Mouse (Mus musculus) E14TG2a.4 (cell line): ENCODE data around the gene Uhrf1bp1.

Experiments used
- H3K27me3 ChIP-seq: 2 replicates; pipeline ENCODE4 v1.6.1; 2014; ENCODE audit warnings: low read length, control low read depth; ENCODE audit not compliant: insufficient read depth
- H3K36me3 ChIP-seq: 2 replicates; pipeline ENCODE4 v1.6.1; 2014; ENCODE audit warnings: low read length, control low read depth; ENCODE audit not compliant: insufficient read depth
- H3K4me1 ChIP-seq: replicated peaks from 2 replicates; pipeline ENCODE4 v1.6.1; 2014; ENCODE audit warnings: low read depth, low read length, control low read depth
- H3K4me3 ChIP-seq: replicated peaks from 2 replicates; pipeline ENCODE4 v1.5.1; 2014; ENCODE audit warnings: mild to moderate bottlenecking, low read length
- H3K9me3 ChIP-seq: 2 replicates; pipeline ENCODE4 v1.6.1; 2014; ENCODE audit warnings: low read length, control low read depth
- CTCF ChIP-seq: conservative IDR thresholded peaks from 2 replicates; pipeline ENCODE4 v1.5.1; 2014; ENCODE audit warnings: low read length
- NANOG ChIP-seq: IDR thresholded peaks from 2 replicates; pipeline ENCODE4 v1.6.1; 2014; ENCODE audit warnings: borderline replicate concordance, low read length, mixed read lengths
- POU5F1 ChIP-seq: IDR thresholded peaks from 2 replicates; pipeline ENCODE4 v1.6.1; 2014; ENCODE audit warnings: low read length, borderline replicate concordance

Uhrf1bp1 gene

DNA sequence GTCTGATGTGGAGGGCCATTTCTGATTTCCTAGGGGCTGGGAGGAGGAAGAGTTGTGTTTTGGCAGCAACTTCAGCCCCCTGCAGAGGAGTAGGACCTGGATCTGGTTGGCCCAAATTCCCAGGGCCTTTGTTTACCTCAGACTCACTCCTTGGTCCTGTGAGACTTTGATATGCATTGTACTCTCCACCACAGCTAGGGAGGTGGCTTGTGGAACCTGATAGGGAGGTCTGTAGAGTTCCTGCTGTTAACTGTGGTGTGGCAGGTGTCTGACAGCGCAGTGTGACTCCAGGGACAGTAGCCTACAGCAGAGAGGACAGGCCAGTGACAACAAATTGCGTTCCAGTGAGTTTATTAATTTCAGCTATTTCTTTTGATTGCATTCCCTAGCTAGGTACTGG, 2.9 kb downstream of the Uhrf1bp1 start:
- no peak overlapping the region for H3K4me3 ChIP-seq
- no peaks in the 10 kb centered on the region for H3K9me3 ChIP-seq
- TF ChIP-seq NANOG (no peak), POU5F1 (no peak), CTCF (no peak)
- H3K4me1 ChIP-seq = peaks cover 50% of the 10 kb centered on the region
- H3K27me3 ChIP-seq = peaks cover 19% of the 10 kb centered on the region
- H3K36me3 ChIP-seq = peaks cover 6% of the 10 kb centered on the region

DNA sequence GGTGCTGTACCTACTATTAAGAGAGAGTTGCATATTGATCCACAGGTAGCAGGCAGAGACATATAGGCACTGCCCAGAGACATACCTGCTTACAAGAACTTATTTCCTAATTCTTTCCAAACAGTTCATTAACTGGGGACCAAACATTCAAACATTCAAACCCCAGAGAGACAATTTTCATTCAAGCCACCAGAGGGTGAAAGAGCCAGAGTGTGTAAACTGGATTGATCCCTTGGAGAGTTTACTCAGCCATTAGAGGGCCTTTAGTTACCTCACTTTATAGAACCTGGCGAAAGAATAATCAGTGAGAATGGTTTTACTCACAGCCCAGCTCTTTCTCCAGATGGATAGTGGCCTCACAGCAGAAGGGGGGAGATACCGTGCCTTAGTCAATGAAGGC, 9.2 kb downstream of the Uhrf1bp1 start:
- Histone ChIP-seq H3K36me3 (0 out of 2 replicates have a peak, but pooled peaks cover 7% of the 10 kb centered on the region), H3K9me3 (no peaks in the 10 kb centered on the region), H3K4me3 (no peak overlapping the region), H3K4me1 (0 out of 2 replicates have a peak, but pooled peaks cover 10% of the 10 kb centered on the region), H3K27me3 (no peaks in the 10 kb centered on the region)
- TF ChIP-seq CTCF = no peak; the same call in 1 of the 2 replicates
- TF ChIP-seq POU5F1 = no peak
- no peak for TF ChIP-seq NANOG

DNA sequence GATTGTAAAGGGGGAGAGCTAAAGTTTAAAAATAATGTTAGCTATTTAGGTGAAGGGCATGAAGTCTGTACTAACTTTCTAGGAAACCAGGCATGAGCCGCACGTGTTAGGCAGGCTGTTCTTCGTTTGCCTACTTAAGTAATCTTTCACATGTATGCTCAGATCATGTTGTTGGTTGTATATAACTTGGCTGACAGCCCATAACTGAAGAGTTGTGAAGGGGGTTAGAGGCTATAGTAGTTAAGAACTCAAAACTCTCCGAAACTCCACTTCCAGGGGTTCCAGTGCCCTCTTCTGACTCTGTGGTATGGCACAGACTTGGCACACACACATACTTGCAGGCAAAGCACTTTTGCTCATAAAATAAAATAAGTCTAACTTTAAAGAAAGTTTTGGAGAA, 10.5 kb downstream of the Uhrf1bp1 start:
- no peaks in the 10 kb centered on the region for H3K27me3 ChIP-seq
- H3K36me3 ChIP-seq = 0 out of 2 replicates have a peak, but pooled peaks cover 7% of the 10 kb centered on the region
- H3K4me1 ChIP-seq = 0 out of 2 replicates have a peak, but pooled peaks cover 5% of the 10 kb centered on the region
- TF ChIP-seq CTCF = no peak
- TF ChIP-seq POU5F1 = no peak
- TF ChIP-seq NANOG = no peak
- no peaks in the 10 kb centered on the region for H3K9me3 ChIP-seq
- H3K4me3 ChIP-seq = no peak overlapping the region

DNA sequence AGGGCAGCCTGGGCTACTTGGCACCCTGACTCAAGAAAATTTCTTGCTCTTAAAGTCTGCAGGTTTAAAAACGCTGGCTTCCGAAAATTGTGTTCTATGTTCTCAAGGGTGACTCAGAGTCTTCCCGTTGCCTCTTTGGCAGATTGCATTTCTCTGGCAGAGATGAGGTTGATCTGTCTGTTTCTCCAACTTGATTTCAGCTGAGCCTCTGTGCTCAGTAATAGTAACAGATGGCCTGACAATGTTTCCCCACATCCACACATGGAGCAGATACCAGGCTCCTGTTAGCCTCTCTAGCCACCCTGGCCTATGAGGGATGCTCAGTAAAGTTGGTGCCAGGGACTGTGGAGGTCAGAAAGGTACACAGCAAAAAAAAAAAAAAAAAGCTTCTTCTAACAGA, 15.6 kb downstream of the Uhrf1bp1 start:
- Histone ChIP-seq H3K9me3 (no peaks in the 10 kb centered on the region), H3K4me3 (no peak overlapping the region), H3K4me1 (peaks cover 29% of the 10 kb centered on the region), H3K36me3 (peaks cover 9% of the 10 kb centered on the region; the same call in 1 of the 2 replicates), H3K27me3 (no peaks in the 10 kb centered on the region)
- no peak for TF ChIP-seq POU5F1
- TF ChIP-seq NANOG = no peak
- no peak for TF ChIP-seq CTCF

DNA sequence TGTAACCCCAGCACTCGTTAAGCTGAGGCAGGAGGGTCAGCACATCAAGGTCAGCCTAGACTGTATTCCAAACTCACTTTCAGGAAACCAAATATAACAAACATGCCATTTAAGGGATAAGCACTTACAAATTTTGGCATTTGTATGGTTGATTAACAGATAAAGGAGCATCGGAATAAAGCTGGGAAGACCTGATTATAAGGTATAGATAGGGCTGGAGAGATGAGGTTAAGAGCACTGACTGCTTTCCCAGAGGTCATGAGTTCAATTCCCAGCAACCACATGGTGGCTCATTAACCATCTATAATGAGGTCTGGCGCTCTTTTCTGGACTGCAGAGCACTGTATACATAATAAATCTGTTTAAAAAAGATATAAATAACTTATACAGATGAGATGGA, 17.3 kb downstream of the Uhrf1bp1 start:
- Histone ChIP-seq H3K4me1 (peaks cover 39% of the 10 kb centered on the region), H3K4me3 (no peak overlapping the region), H3K36me3 (peaks cover 19% of the 10 kb centered on the region), H3K27me3 (no peaks in the 10 kb centered on the region), H3K9me3 (no peaks in the 10 kb centered on the region)
- TF ChIP-seq CTCF (no peak), NANOG (no peak), POU5F1 (no peak)

DNA sequence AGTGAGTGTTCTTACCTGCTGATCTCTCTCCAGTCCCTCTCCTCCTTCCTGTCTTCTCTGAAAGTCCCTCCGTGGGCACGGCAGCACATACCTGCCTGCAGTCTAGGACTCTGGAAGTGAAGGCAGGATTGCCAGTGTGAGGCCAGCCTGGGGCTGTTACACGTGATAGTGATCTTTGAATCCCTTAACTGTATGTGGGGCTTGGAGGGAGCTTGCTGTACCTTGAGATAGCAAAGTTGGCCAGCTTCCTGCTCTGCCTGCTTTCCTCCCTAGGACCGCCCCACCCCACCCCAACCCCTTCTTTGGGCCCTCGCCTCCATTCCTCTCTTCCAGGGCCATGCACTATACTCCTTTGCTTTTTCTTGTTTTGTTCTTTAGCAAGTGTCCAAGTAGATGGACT, 18.3 kb downstream of the Uhrf1bp1 start:
- peaks cover 43% of the 10 kb centered on the region for H3K4me1 ChIP-seq
- H3K36me3 ChIP-seq = peaks cover 26% of the 10 kb centered on the region
- no peaks in the 10 kb centered on the region for H3K27me3 ChIP-seq
- H3K9me3 ChIP-seq = no peaks in the 10 kb centered on the region
- no peak overlapping the region for H3K4me3 ChIP-seq
- TF ChIP-seq NANOG (no peak), CTCF (no peak), POU5F1 (no peak)

DNA sequence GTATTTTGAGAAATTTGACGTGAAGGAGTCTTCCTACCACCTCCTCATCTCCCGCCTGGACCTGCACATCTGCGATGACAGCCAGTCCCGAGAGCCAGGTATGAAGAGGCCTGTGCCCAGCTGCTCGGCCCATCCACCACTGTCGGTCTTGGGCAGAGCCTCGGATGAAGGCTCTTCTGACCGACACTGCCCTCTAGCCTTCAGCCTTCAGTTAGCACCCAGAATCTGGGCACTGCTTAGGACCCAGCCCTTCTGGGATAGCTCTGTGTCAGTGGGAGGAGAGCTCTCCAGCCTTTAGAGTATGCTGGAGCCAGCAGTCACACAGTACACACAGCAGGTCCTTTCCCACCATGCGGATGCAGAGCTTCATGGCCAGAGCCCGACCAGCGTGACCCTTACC, 25.3 kb downstream of the Uhrf1bp1 start:
- 0 out of 2 replicates have a peak overlapping the region, but pooled peaks have one; percentile 17 for H3K4me3 ChIP-seq
- H3K36me3 ChIP-seq = peaks cover 84% of the 10 kb centered on the region
- H3K9me3 ChIP-seq = no peaks in the 10 kb centered on the region
- no peaks in the 10 kb centered on the region for H3K27me3 ChIP-seq
- TF ChIP-seq CTCF (peak; percentile 31; the same call in 1 of the 2 replicates), POU5F1 (no peak), NANOG (no peak)
- peaks cover 37% of the 10 kb centered on the region for H3K4me1 ChIP-seq

DNA sequence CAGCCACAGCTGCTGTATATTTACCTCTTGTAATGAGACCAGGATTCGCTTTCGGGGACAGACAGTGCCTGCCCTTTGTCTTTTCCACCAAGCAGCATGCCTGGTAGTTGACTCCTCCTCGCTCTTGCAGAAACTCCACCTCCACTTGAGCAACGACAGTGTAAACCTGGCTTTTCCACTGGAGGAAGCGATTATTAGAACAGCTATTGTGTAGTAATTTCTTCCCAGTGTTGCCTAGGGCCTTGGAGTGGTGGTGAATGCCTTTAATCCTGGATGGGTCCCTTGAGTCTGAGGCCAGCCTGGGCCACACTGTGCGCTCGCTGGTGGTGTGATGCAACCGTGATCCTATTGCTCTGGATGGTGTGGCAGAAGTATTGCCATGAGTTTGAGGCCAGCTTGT, 26.9 kb downstream of the Uhrf1bp1 start:
- H3K36me3 ChIP-seq = peaks cover 94% of the 10 kb centered on the region
- no peak overlapping the region for H3K4me3 ChIP-seq
- H3K4me1 ChIP-seq = peaks cover 34% of the 10 kb centered on the region
- no peak for TF ChIP-seq CTCF
- TF ChIP-seq NANOG = no peak
- TF ChIP-seq POU5F1 = no peak
- H3K27me3 ChIP-seq = no peaks in the 10 kb centered on the region
- no peaks in the 10 kb centered on the region for H3K9me3 ChIP-seq

DNA sequence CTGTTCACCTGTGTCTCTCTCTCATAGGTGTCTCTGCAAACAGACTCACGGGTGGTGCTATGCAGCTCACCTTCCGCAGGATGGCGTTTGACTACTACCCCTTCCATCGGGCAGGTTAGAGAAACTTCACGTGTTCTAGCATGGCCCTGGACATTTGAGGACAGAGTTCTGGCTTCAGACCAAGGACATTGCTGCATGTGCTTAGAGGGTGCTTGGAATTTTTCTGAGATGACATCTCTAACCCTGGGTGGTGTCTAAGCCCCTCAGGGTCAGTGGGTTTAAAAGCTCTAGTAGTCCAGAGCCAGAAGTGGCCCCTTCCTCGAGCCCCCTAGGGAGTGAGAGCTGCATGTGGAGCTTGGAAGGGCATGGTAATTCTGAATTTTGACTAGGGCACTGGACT, 27.8 kb downstream of the Uhrf1bp1 start:
- no peaks in the 10 kb centered on the region for H3K27me3 ChIP-seq
- H3K9me3 ChIP-seq = no peaks in the 10 kb centered on the region
- TF ChIP-seq NANOG (no peak), POU5F1 (no peak), CTCF (no peak)

More for the DNA sequence above, 27.8 kb downstream of the Uhrf1bp1 start:
- Histone ChIP-seq H3K36me3 (peaks cover 93% of the 10 kb centered on the region), H3K4me3 (no peak overlapping the region), H3K4me1 (peaks cover 27% of the 10 kb centered on the region)
